Mouse (Mus musculus) cerebellum, adult 11 months (tissue): ENCODE data around the gene Grm2.

Experiments used
- DNase-seq: peaks from one replicate; pipeline ENCODE4 v3.0.0; 2022

The Grm2 gene

GRCm38 (mm10) chr9:106655884-106656720 lies at the start of gene Grm2:
Gene Grm2 (minus strand): TSS chr9:106656082.
- DNase-seq: no peak

GRCm38 (mm10) chr9:106692973-106693481 lies 37.1 kb upstream of the Grm2 start:
- DNase-seq: no peak

GRCm38 (mm10) chr9:106688834-106689233 lies 33.0 kb upstream of the Grm2 start:
- DNase-seq: no peak

GRCm38 (mm10) chr9:106686983-106687650 lies 31.2 kb upstream of the Grm2 start:
- peak; percentile 61 for DNase-seq

GRCm38 (mm10) chr9:106685249-106686101 lies 29.6 kb upstream of the Grm2 start, which contains the start of gene Tex264:
Gene Tex264 (minus strand): TSS chr9:106685927.
- peak; percentile 84 for DNase-seq

- no peak for DNase-seq
Observed at GRCm38 (mm10) chr9:106684918-106685248, 29.0 kb upstream of the Grm2 start.

- no peak for DNase-seq
Observed at GRCm38 (mm10) chr9:106684093-106684872, 28.4 kb upstream of the Grm2 start.

GRCm38 (mm10) chr9:106681026-106681425 lies 25.1 kb upstream of the Grm2 start:
- no peak for DNase-seq

- no peak for DNase-seq
Observed at GRCm38 (mm10) chr9:106678242-106678641, 22.4 kb upstream of the Grm2 start.

- no peak for DNase-seq
Observed at GRCm38 (mm10) chr9:106677702-106678101, 21.8 kb upstream of the Grm2 start.

GRCm38 (mm10) chr9:106676571-106676970 lies 20.7 kb upstream of the Grm2 start:
- no peak for DNase-seq

- DNase-seq: no peak
Observed at GRCm38 (mm10) chr9:106675965-106676364, 20.1 kb upstream of the Grm2 start.

GRCm38 (mm10) chr9:106675480-106675879 lies 19.6 kb upstream of the Grm2 start:
- peak; percentile 77 for DNase-seq

- DNase-seq: no peak
Observed at GRCm38 (mm10) chr9:106673860-106674259, 18.0 kb upstream of the Grm2 start.

- no peak for DNase-seq
Observed at GRCm38 (mm10) chr9:106664856-106665255, 9.0 kb upstream of the Grm2 start.

GRCm38 (mm10) chr9:106664433-106664832 lies 8.6 kb upstream of the Grm2 start:
- no peak for DNase-seq

- DNase-seq: no peak
Observed at GRCm38 (mm10) chr9:106663200-106663599, 7.3 kb upstream of the Grm2 start.

GRCm38 (mm10) chr9:106659935-106660334 lies 4.1 kb upstream of the Grm2 start:
- no peak for DNase-seq

GRCm38 (mm10) chr9:106659441-106659840 lies 3.6 kb upstream of the Grm2 start:
- no peak for DNase-seq

- DNase-seq: no peak
Observed at GRCm38 (mm10) chr9:106657592-106657991, 1.7 kb upstream of the Grm2 start.

GRCm38 (mm10) chr9:106656820-106657219 lies 938 bp upstream of the Grm2 start:
- DNase-seq: no peak

GRCm38 (mm10) chr9:106652720-106653119 lies 3.2 kb downstream of the Grm2 start:
- DNase-seq: no peak
